Mouse (Mus musculus): ENCODE measurements at regions not wholly inside any gene's neighbourhood (a gene's known extent, or its start where the extent isn't known, plus 50 kb on each side); places are given as distances from the start of the nearest gene placed in this dataset.

GRCm38 (mm10) chr3:52574341-52574740 lies 306.2 kb downstream of the Foxo1 start:
- TF ChIP-seq POLR2A (IDR thresholded peaks at IDR 0.05; ENCODE audit: borderline replicate concordance, insufficient read depth, low read length) (no peak), CTCF (IDR thresholded peaks at IDR 0.05; ENCODE audit: borderline replicate concordance, insufficient read depth, low read depth, low read length) (no peak)

All from cerebellum, adult 2 months (tissue).